Mouse (Mus musculus) C2C12 (cell line): ENCODE data around the gene Hrh3. TPM values are rescaled to one million over a fixed set of nuclear protein-coding genes. Genes with fewer than 3 reads are reported as not detected.

Experiments used
- H3K27me3 ChIP-seq: one replicate; pipeline ENCODE4 v1.6.1; 2011; ENCODE audit not compliant: control insufficient read depth, insufficient read depth, insufficient read length
- H3K36me3 ChIP-seq: one replicate; pipeline ENCODE4 v1.6.1; 2011; ENCODE audit not compliant: control insufficient read depth, insufficient read depth
- H3K4me3 ChIP-seq: one replicate; pipeline ENCODE4 v1.5.1; 2011; ENCODE audit warnings: mild to moderate bottlenecking, control low read depth; ENCODE audit not compliant: poor library complexity, insufficient read depth, severe bottlenecking
- H3K79me2 ChIP-seq: one replicate; pipeline ENCODE4 v1.6.1; 2011; ENCODE audit not compliant: control insufficient read depth, insufficient read depth
- H3K79me3 ChIP-seq: one replicate; pipeline ENCODE4 v1.6.1; 2011; ENCODE audit warnings: low read depth, control low read depth
- H3ac ChIP-seq: one replicate; pipeline ENCODE3; 2011; ENCODE audit warnings: low read depth; ENCODE audit not compliant: control insufficient read depth, insufficient read length
- CEBPB ChIP-seq: IDR thresholded peaks from one replicate; pipeline ENCODE4 v1.6.1; 2011; ENCODE audit warnings: low read depth, mild to moderate bottlenecking, control low read depth, moderate library complexity
- CTCF ChIP-seq: IDR thresholded peaks from one replicate; pipeline ENCODE4 v1.5.1; 2011; ENCODE audit not compliant: control insufficient read depth, insufficient read depth, insufficient read length
- FOSL1 ChIP-seq: IDR thresholded peaks from one replicate; pipeline ENCODE4 v1.8.0; 2011; ENCODE audit warnings: mild to moderate bottlenecking, low read length; ENCODE audit not compliant: poor library complexity, insufficient read depth, severe bottlenecking
- MAX ChIP-seq: IDR thresholded peaks from one replicate; pipeline ENCODE4 v1.6.1; 2011; ENCODE audit warnings: mild to moderate bottlenecking, control low read depth
- MYOD1 ChIP-seq: IDR thresholded peaks from one replicate; pipeline ENCODE4 v1.6.1; 2011; ENCODE audit warnings: low read depth; ENCODE audit not compliant: control insufficient read depth, insufficient read length
- MYOG ChIP-seq: IDR thresholded peaks from one replicate; pipeline ENCODE4 v1.6.1; 2011; ENCODE audit not compliant: control insufficient read depth, insufficient read length; ENCODE audit errors: extremely low read depth
- USF1 ChIP-seq: IDR thresholded peaks from one replicate; pipeline ENCODE4 v1.6.1; 2011; ENCODE audit warnings: low read depth, mild to moderate bottlenecking, control low read depth, moderate library complexity
- long read RNA-seq, 2 experiments: library from polyadenylated mRNA; unstranded; transcript quantifications; one replicate each; pipeline ENCODE4 v2.0.0; 2019 to 2020
- polyA plus RNA-seq: library from polyadenylated mRNA; unstranded; fragments of >200 nt; fragmentation: generic; extraction: Trizol; gene quantifications from one replicate; pipeline ENCODE4 v1.2.1, GENCODE M21; 2012; ENCODE audit warnings: missing spikeins

Hrh3 gene
- polyA plus RNA-seq = not detected
- long read RNA-seq, experiment 1 = 0 reads
- long read RNA-seq, experiment 2 = 0 reads

- Histone ChIP-seq H3K79me2 (no peaks in the 10 kb centered on the region), H3K36me3 (no peaks in the 10 kb centered on the region), H3K27me3 (peaks cover 70% of the 10 kb centered on the region), H3K79me3 (no peaks in the 10 kb centered on the region), H3ac (no peak within 1 kb of the TSS), H3K4me3 (no peak within 1 kb of the TSS)
- TF ChIP-seq MYOD1 (no peak), MYOG (no peak), CEBPB (no peak), MAX (no peak), USF1 (no peak), FOSL1 (no peak), CTCF (no peak)
Observed at GRCm38 (mm10) chr2:180103978-180104658, at the start of gene Hrh3. TSS of gene Hrh3 (minus strand) at chr2:180104488.

- Histone ChIP-seq H3K79me3 (no peaks in the 10 kb centered on the region), H3K79me2 (no peaks in the 10 kb centered on the region), H3K27me3 (no peaks in the 10 kb centered on the region), H3K4me3 (no peak overlapping the region), H3K36me3 (peaks cover 33% of the 10 kb centered on the region), H3ac (no peak overlapping the region)
- TF ChIP-seq CEBPB (no peak), MYOD1 (no peak), FOSL1 (no peak), MYOG (no peak), USF1 (no peak), CTCF (no peak), MAX (no peak)
Observed at GRCm38 (mm10) chr2:180148551-180148950, 44.3 kb upstream of the Hrh3 start.

DNA sequence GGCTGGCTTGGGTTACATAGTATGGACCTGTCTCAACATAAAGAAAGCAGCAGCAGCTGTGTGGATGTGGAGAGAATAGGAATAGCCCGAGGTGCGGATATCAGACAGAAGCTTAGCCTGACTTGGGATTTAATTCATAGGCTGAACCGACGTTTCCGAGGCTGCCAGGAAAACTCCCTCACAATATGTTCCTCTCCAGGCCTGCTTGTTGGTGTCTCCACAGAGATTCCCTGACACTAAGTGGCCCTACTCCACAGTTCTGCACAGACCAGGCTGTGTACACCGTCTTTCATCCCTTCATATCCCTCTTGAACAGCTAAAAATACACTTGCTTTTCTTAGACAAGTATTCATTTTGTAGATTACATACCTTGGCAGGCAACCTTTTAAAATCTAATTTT is 43.1 kb upstream of the Hrh3 start:
- Histone ChIP-seq H3K27me3 (no peaks in the 10 kb centered on the region), H3K79me2 (no peaks in the 10 kb centered on the region), H3K79me3 (no peaks in the 10 kb centered on the region), H3K36me3 (peaks cover 22% of the 10 kb centered on the region), H3K4me3 (no peak overlapping the region), H3ac (no peak overlapping the region)
- TF ChIP-seq FOSL1 = no peak
- TF ChIP-seq CEBPB = no peak
- no peak for TF ChIP-seq USF1
- TF ChIP-seq CTCF = no peak
- no peak for TF ChIP-seq MYOG
- no peak for TF ChIP-seq MYOD1
- TF ChIP-seq MAX = no peak

DNA sequence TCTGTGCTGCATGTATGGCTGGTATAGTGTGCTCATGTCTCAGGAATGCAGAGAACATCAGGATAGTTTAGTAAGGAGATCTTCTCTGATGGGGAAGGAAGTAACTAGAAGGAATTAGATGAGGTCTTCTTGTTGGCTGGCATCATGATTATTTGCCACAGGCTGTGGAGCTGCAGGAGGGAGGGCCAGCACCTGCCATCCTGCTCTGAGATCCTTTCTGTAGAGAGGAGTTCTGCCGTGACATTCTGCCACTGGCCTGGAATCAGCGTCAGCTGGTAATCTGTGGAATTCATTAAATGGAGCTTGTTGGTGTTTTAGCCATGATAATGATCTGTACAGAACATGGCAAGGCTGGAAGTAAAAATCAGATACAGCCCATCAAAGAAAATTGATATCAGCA is 41.8 kb upstream of the Hrh3 start:
- no peaks in the 10 kb centered on the region for H3K27me3 ChIP-seq
- H3K36me3 ChIP-seq = peaks cover 18% of the 10 kb centered on the region
- H3K79me2 ChIP-seq = no peaks in the 10 kb centered on the region
- no peak overlapping the region for H3ac ChIP-seq
- no peak overlapping the region for H3K4me3 ChIP-seq
- H3K79me3 ChIP-seq = no peaks in the 10 kb centered on the region
- TF ChIP-seq MYOG = no peak
- TF ChIP-seq MYOD1 = no peak
- no peak for TF ChIP-seq MAX
- TF ChIP-seq CTCF = no peak
- TF ChIP-seq FOSL1 = no peak
- no peak for TF ChIP-seq CEBPB
- no peak for TF ChIP-seq USF1

DNA sequence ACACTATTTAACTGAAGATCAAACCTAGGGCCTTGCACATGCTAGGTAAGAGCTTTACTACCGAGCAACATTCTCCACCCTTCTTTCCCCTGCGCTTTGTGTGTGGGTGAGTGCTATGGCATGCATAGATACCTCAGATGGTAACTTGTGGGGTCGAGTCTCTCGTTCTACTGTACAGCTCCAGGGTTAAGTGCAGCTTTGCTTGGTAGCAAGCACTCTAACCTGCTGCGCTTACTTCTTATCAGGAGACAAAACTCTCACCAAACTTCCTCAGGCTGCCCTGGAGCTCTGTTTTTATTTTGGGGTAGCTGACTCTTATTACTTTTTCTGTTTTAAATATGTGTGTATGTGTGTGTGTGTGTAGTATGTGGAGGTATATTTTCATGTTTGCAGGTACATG is 31.1 kb upstream of the Hrh3 start:
- no peaks in the 10 kb centered on the region for H3K79me2 ChIP-seq
- H3ac ChIP-seq = no peak overlapping the region
- H3K27me3 ChIP-seq = no peaks in the 10 kb centered on the region
- TF ChIP-seq MAX (no peak), CEBPB (no peak), CTCF (no peak), MYOG (no peak), FOSL1 (no peak)
- no peaks in the 10 kb centered on the region for H3K79me3 ChIP-seq
- no peak overlapping the region for H3K4me3 ChIP-seq
- H3K36me3 ChIP-seq = no peaks in the 10 kb centered on the region

DNA sequence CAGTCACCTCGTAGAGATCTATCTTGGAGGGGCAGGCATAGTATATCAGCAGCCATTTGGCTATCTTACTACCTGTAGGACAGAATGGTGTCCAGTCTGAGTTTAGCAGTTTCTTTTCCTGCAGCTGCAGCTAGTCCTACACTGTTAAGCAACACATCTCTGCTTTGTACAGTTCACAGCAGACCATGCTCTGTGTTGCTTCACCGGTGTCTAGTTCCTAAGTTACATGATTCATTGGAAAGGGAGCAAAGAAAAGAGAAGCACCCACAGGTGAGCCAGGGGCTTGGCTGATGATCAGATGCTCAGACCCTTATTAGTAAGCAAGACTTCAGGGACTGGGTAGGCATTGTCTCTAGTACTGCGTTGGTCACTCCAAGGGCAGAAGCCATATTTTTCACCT is 29.6 kb upstream of the Hrh3 start:
- Histone ChIP-seq H3K79me2 (no peaks in the 10 kb centered on the region), H3K36me3 (no peaks in the 10 kb centered on the region), H3K27me3 (no peaks in the 10 kb centered on the region), H3K79me3 (no peaks in the 10 kb centered on the region), H3ac (no peak overlapping the region), H3K4me3 (no peak overlapping the region)
- TF ChIP-seq MYOG = no peak
- no peak for TF ChIP-seq FOSL1
- TF ChIP-seq USF1 = no peak
- TF ChIP-seq MAX = no peak
- no peak for TF ChIP-seq CEBPB
- no peak for TF ChIP-seq CTCF
- TF ChIP-seq MYOD1 = no peak
